Mouse (Mus musculus) T-cell, adult 2 months (primary cell): Measurements from ENCODE around the gene Ppp1r37.
A peak's percentile ranks its signal among the peaks of the same experiment; 100 is the strongest.
"Not testable (repeated sequence)": the region's sequence is repeated elsewhere in the genome, so short reads cannot be mapped to it uniquely, and the experiment has no call there.

Source experiments
- DNase-seq: peaks from one replicate; pipeline ENCODE4 v3.0.0; 2022; ENCODE audit warnings: low spot score

Ppp1r37 gene

GRCm38 (mm10) chr7:19562643-19563410, at the start of gene Ppp1r37:
Gene Ppp1r37, minus strand, starts transcription at chr7:19563076.
- DNase-seq = no peak

GRCm38 (mm10) chr7:19610969-19611368, 48.1 kb upstream of the Ppp1r37 start:
- DNase-seq = no peak

DNA sequence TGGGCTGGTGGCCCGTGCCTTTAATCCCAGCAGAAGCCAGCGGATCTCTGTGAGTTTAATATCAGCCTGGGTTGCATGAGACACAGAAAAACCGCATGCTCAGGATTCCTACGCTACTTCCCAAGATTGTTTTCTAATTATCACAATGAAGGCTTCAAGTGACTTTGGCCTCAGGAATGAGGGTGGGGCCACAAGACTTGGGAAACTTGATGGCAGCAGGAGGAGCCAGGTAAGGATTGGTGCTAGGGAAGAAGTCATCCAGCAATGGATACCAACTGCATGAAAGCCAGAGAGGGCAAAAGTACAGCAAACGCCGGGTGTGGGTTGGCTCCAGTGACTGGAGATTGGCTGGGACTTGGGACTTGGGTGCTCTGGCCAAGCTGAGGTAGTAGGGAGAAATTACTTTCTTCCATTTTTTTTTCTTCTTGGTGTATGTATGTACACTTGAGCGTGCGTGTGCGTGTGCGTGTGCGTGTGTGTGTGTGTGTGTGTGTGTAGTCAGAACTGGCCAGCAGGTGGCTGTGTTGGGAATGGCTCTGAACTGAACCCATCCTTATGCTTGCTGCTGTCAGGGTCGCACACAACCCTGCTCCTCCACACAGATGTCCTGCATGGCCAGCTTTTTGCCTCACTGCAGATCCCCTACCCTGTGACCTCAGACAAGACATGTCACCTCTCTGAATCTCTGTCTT, 46.9 kb upstream of the Ppp1r37 start:
- DNase-seq = no peak

GRCm38 (mm10) chr7:19607291-19607690, 44.4 kb upstream of the Ppp1r37 start:
- DNase-seq = no peak

- not testable (repeated sequence) for DNase-seq
These were observed 41.8 kb upstream of the Ppp1r37 start for GRCm38 (mm10) chr7:19604606-19605214.

DNA sequence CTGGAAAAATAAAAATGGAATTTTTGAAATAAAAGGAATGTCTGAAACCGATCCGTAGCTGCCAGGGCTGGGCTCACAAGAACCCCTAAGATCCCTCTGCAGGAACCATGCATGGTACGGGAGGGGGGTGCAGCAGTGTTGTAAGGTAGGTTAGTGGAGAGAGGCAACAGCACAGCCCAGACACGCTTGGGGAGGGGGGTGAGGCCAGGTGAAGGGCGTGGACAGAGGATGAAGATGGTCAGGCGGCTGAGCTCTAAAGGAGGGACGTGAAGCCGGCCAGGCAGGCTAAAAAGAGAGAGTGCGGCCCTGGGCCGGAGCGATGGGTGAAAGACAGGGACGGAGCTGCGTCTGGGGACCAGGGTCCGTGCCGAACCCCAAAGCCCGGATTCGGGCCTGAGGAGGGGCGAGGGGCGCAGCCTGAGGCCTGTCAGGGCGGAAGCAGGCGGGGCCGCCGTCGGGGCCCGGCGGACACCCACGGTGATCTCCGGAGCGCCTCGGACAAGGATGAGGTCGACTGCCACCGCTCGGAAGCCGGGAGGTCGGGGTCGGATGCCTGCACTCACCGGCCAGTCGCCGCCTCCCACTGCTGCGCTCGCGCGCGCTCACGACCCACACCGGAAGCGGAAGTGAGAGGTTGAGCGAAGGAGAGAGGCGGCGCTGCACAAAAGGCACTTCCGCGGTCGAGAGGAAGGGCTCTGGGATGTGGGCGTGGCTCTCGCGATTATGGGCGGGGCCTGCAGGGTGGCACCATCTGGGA, 41.2 kb upstream of the Ppp1r37 start, which contains the start of gene Clasrp:
Gene Clasrp, minus strand, starts transcription at position 638 of the 757 bp plus-strand sequence.
- peak; percentile 94 for DNase-seq

GRCm38 (mm10) chr7:19603055-19603454, 40.2 kb upstream of the Ppp1r37 start:
- DNase-seq = no peak

DNA sequence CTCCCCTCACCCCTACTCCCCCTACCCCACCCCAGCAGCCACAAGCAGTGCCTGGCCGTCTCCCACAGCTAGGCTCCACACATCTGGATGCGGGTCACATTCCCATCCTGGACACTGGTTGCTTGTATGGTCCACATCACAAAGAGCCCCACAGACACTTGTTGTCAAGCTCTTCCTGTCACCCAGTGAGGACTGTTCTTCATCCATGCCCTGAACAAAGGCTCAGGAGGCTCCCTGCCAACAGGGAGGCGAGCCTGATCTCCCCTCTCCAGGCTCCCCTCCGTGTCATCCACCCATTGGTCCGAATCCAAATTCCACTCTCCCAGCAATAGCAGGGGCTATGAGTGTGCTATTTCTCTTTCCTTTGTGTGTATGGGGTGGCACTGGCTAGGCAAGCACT, 37.7 kb upstream of the Ppp1r37 start:
- DNase-seq = no peak

- no peak for DNase-seq
These were observed 30.3 kb upstream of the Ppp1r37 start for GRCm38 (mm10) chr7:19593061-19593730.

DNA sequence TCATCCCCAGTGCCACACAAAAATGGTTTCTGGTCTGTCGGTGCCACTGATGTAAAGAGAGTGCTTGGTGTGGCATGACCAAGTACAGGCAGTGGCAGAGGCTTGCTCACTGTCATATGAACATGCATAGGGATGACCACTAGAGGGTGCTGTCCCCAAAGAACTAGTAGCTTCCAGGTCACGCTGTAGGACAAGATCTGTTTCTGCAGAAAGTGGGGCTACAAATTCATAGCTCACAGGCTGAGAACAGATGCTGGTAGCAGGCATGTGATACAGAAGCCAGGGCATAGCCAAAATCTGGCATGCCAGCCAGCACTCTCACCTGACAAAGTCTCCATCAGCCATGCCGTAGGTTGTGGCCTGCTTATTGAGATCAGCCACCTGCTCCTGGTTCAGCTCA, 27.0 kb upstream of the Ppp1r37 start:
- DNase-seq = peak; percentile 77

DNA sequence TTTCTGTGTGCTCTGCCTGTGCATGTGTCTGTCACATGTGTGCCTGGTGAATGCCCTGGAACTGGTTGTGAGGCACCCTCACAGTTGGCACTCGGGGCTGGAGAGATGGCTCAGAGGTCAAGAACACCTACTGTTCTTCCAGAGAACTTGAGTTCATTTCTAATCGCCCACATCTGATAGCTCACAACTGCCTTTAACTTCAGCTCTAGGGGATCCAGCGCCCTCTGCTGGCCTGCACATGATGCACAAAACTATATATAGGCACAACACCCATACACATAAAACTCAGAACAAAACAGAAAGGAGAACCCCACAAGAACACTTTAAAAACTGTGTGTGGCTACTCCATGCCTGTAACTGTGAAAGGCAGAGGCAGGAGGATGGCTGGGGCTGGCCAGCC, 26.3 kb upstream of the Ppp1r37 start:
- DNase-seq = peak; percentile 38

DNA sequence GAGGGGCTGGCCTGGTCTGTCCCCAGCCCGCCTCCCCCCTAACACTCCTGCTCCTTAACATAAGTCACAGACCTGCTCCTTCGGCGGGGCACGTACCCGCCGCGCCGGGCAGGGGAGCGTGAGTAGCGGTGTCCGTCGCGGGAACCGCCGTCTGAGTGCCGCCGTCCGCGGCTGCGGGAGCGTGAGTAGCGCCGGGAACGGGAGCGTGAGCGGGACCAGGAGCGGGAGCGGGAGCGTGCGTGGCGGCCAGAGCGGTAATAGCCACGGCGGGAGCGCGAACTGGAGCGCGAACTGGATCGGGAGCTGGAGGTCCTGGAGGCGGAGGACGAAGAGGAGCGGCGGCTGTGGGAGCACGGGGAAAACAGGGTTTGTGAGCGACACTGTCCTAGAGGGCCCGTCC, 23.4 kb upstream of the Ppp1r37 start:
- no peak for DNase-seq

GRCm38 (mm10) chr7:19580634-19581033, 17.8 kb upstream of the Ppp1r37 start:
- DNase-seq = no peak

DNA sequence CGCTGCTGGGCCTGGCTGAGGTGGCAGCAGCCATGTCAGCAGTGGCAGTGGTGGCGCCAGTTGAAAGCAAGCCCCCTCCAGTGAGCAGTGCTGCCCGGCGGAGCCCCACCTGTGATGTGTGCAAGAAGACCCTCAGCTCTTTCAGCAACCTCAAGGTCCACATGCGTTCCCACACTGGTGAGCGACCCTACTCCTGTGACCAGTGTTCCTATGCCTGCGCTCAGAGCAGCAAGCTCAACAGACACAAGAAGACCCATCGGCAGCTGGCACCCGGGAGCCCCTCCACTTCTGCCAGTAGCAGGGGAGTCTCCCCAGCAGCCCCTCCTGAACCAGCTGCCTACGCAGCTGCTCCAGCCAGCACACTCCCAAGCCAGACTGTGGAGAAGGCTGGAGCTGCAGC, 16.9 kb upstream of the Ppp1r37 start:
- no peak for DNase-seq

GRCm38 (mm10) chr7:19578436-19578835, 15.6 kb upstream of the Ppp1r37 start:
- DNase-seq = no peak

GRCm38 (mm10) chr7:19577877-19578414, 15.1 kb upstream of the Ppp1r37 start:
- DNase-seq = no peak

DNA sequence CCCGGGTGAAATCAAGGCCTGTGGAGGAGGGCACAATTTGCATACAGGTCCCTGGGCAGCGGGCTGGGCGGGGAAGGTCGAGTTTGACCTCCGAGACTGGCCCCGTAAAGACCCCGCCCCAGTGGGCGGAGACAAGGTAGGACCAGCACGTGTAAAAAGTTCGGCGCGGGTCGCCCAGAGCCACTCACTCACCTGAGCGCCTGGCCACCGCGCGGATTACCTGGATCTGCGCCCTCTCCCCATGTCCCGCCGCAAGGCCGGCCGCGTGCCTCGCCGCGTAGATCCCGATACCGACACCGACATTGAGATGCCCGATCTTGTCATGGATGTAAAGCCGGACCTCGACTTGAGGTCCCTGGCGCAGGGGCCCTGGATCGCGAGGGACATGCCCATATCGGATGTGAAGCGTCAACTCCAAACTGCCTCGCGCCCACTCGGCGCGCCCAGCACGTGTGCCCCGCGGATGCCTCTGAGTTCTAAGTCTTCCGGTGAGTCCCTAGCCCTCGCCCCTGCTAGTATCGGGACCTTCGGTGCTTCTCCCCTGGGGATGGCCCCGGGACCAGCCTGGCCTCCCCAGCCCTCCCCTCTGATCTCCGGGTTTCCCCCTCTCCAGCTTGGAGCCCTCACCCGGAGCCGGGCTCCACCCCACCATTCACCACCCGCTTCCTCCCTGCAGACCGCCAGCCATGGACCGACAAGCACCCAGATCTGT, 14.4 kb upstream of the Ppp1r37 start, which contains the start of the genes Zfp296 and Gemin7:
Gene Zfp296, plus strand, starts transcription at position 147 of the 712 bp plus-strand sequence.
Gene Gemin7, minus strand, starts transcription at position 455 of the 712 bp plus-strand sequence.
- DNase-seq = peak; percentile 47

GRCm38 (mm10) chr7:19575559-19575958, 12.7 kb upstream of the Ppp1r37 start:
- no peak for DNase-seq

- no peak for DNase-seq
These were observed 10.9 kb upstream of the Ppp1r37 start for GRCm38 (mm10) chr7:19573776-19574140.

- peak; percentile 79 for DNase-seq
These were observed 10.3 kb upstream of the Ppp1r37 start for GRCm38 (mm10) chr7:19572926-19573775.
